Mouse (Mus musculus) right cerebral cortex, postnatal 4 days (tissue): ENCODE measurements around the gene Dpysl5.

Source experiments
- DNase-seq: peaks from one replicate; pipeline ENCODE4 v3.0.0-alpha.2; 2022

Dpysl5 gene

GRCm38 (mm10) chr5:30709744-30710383, 1.5 kb upstream of the Dpysl5 start:
- DNase-seq = peak; percentile 79

DNA sequence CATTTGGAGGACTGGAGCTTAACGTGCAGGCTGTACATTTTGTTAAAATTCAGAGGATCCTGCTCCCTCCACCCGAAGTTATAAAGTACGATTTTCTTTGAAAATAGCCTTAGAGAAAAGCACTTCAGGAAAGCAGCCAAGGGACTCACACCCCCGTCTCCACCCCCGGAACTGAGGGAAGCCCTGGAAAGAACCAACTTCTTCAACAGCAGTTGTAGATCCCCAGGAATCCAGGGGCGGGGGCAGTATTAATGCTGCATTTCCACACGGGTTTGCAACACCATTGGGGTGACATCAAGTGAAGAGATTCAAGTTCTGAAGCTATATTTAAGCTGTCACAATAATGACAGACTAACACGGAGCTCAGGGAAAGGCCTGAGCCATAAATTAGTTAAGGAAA, 878 bp upstream of the Dpysl5 start:
- peak; percentile 22 for DNase-seq

DNA sequence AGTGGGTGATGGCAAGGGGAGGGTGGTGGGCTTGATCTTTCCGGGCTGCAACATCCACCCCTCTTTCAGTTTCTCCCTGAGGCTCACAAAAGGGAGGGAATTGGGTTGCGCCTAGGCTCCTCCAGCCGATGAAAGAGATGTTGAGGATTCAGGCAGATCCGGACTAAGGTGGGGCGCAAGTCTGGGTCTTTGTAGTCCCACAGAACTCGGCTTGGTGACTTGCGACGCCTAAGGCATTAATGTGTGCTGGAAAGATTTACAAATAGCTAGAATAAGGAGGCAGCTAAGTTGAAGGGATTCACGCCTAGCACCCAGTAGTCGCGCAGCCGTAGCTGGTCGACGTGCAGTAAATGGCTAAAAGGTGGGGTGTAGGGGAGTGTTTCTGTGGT, 632 bp downstream of the Dpysl5 start:
- no peak for DNase-seq

GRCm38 (mm10) chr5:30712441-30713298, 1.3 kb downstream of the Dpysl5 start:
- DNase-seq = peak; percentile 63

- peak; percentile 52 for DNase-seq
These were observed 1.9 kb downstream of the Dpysl5 start for GRCm38 (mm10) chr5:30713299-30713675.

- no peak for DNase-seq
These were observed 2.3 kb downstream of the Dpysl5 start for GRCm38 (mm10) chr5:30713691-30714090.

GRCm38 (mm10) chr5:30716311-30716710, 4.9 kb downstream of the Dpysl5 start:
- no peak for DNase-seq

- DNase-seq = no peak
These were observed 6.1 kb downstream of the Dpysl5 start for GRCm38 (mm10) chr5:30717506-30717905.

- no peak for DNase-seq
These were observed 6.8 kb downstream of the Dpysl5 start for GRCm38 (mm10) chr5:30717991-30718703.

DNA sequence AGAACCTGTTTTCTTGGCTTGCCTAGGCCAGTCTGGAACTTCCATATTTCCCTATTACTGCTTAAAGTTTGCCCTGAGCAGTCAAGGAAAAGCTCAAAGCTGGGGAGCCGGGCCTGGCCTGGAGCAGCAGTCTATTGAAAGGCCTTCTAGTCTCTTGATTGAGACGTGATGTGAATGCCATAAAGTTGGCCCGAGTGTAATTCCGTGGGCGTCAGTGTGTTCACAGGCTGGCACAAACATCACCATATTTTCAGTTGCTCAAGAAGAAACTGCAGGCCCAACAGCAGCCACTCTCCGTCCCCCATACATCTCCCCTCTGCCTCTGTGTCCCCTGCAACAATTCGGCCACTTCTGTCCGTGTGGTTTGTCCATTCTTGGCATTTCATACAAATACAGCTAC, 10.6 kb downstream of the Dpysl5 start:
- no peak for DNase-seq

DNA sequence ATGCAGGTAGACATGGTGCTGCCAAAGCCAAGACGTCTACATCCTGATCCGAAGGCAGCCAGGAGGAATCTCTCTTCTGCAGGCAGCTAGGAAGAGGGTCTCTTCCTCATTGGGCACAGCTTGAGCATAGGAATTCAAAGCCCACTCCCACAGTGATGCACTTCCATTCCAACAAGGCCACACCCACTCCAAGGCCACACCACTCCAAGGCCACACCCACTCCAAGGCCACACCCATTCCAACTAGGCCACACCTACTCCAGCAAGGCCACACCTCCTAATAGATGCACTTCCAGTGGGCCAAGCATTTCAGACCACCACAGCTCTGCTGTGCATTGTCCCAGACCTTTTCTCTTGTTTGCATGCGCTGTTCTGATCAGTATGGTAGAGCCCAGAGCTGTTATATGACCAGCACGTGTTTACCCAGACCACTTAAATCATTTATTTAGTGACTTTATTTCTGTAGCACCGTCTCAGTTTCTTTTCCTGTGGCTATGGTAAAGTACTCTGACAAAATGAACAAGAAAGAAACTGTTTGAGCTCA, 14.9 kb downstream of the Dpysl5 start:
- DNase-seq = no peak

DNA sequence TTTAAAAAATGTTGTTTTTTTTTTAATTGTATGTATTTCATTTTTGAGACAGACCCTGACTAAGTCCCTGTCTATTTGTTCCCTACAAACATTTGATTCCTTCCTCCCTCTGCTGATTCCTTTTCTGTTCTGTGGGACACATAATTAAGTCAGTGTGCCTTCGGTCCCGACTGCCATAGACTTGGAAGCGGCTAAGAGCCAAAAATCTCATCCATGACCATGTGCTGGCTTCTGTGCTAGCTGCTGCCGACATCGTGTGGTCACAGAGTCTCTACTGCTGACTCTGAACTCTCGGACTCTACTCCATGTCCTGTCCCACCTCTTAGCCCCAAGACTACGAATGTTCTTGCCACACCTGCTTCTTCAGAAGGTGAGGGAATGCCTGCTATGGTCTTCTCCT, 21.1 kb downstream of the Dpysl5 start:
- DNase-seq = no peak

GRCm38 (mm10) chr5:30734666-30735065, 23.3 kb downstream of the Dpysl5 start:
- DNase-seq = no peak

DNA sequence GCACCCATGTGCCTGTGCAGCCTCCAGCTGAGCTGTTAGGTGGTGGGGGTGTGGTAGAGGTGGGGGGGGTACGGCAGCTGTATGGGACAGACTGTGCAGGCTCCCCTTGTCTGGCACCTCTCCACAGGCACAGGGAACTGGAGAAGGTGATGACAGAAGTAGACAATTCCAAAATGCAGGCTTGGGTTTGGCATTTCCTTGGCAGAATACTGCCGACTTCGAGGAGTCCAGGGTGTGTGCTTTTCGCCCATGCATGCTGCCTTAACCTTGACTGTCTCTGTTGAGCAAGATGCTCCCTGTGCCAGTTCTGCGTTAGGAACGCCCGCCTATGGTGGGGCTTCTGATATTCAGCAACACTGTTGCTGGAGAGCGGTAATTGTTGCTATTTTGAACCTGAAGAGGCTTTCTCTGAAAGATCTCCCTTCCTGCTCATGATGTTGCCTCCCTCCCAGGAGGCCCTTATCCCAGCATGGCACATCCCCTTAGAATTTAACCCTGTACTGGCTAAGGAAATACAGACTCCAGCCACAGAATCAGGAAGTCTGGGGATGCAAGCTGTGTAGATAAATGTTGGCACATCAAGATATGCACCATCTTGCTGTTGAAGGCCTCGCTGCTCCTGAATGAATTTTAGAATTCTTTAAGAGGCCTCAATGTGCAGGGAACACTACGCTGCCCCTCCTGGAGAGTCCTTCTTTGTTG, 26.9 kb downstream of the Dpysl5 start:
- DNase-seq = peak; percentile 35

DNA sequence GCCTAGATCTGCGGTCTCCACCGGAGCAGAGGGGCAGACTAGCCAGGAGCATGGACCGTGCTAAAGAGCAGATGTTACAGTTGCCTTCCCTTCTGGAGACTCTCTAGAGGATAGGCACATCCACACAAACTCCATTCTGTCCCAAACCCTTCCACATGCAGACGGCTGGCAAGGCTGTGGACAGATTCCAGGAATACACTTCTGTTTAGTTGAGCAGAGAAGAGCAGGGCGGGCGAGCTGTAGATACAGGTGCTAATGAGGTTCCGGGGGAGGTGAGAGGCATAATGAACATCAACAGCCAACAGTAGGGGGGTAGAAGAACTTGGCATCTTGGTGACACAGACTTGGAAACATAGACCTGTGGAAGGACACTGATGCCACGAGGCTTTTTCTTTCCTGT, 28.2 kb downstream of the Dpysl5 start:
- DNase-seq = no peak

DNA sequence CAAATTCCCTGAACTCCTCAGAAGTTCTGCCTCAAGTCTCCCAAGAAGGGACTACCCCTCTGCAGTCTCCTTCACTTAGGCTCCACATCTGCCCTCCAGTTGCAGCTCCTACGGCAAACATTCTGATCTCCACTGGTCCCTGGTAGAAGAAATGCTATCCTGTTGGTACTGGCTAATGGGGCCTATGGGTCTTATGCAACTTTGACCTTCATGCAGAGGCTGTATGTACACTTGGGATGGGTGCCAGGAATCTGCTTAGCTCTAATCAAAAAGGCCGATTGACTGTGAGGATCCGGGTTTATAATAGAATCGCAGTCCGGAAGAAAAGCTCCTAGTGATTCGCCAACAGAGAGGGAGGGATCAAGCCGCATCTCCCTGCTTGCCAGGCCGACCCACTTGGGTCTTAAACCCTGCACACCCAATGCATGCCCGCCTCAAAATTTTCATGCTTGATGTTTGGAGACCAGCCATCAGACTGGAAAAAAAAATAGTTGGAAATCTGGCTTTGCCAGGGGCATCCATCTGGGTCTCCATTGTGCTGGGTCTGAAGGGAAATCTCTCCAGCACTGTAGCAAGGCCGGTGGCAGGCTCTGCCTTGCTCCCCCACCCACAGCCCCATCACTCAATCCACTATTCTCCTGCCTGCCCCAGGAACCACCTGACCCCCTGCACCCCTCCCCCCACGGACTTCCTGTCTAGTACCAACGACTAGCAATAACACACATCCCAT, 38.4 kb downstream of the Dpysl5 start:
- no peak for DNase-seq

DNA sequence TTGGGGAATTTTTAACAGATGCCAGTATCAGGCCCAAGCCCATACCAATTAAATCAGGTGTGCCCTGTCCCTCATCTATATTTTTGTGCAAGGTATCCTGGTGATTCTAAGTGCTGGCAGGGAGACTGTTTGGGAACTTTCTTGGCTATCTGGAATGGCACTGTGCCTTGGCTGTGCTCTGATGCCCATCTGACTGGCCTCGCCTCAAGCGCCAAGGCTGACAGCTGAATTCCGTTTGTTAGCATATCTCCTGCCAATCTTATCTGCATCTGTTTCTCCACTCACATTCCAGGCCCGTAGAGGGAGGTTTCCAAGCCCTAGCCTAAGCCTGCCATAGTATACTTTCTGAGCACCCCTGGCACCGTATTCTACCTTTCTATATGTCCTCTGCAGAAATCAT, 39.7 kb downstream of the Dpysl5 start:
- no peak for DNase-seq

GRCm38 (mm10) chr5:30753128-30753527, 41.8 kb downstream of the Dpysl5 start:
- peak; percentile 41 for DNase-seq

DNA sequence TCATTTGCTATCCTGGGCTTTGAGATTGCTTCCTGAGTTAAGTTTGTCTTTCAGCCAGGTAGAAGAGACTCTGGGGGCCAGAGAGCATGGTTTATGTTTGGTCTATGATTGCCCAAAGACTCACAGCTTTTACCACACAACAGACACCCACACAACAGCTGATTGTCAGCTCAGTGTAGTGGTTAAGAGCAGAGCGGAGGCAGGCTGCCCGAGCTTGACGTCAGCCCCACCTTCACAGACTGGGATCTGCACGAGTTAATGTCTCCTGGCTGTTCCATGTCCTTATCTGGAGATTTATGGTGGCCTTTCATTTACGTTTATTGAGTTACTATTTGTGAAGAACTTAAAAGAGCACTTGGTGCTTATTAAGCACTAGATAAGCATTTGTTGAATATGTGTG, 43.9 kb downstream of the Dpysl5 start:
- DNase-seq = no peak

DNA sequence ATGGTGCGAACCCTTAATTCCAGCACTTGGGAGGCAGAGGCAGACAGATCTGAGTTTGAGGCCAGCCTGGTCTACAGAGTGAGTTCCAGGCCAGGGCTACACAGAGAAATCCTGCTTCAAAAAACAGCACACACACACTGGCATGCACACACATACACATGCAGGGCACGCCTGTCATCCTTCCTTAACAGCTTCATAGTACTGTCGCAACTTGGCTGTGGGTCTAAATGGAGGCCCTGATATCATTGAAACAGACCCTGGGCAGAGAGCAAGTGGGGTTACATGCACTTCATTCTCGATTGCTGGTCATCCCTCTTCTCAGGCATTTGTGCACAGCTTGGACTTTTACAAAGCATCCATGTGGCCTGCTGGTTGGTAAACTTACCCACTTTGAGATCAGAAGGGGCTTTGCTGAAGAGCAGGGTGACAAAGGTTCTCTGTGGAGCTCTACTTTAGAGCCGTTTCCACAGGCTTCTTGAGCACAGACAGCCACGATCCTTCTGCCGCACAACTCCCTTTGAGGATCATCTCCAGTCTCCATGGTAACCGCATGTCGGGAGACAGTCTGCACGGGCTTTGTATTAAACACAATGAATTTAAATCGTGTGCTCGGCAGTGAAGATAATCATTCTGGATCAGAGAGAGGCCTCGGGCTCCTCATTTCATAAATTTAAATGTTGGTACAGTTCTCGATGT, 51.6 kb downstream of the Dpysl5 start:
- DNase-seq = no peak

DNA sequence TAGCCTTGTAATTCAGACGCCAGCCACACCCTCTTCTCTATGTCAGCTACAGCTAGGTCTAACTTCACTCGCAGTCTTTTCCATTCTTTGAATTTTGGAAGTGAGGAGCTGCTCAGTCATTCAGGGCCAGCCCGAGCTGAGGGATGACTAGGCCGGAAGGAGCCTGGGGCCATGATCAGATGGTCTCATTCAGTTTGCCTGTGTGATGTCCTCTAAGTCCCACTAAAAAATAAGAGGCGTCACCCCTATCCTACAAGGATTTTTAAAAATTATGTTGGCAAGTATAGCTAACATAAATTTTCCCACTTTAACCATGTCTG, 52.1 kb downstream of the Dpysl5 start:
- DNase-seq = no peak
